Mouse (Mus musculus): Measurements from ENCODE around the gene Fkbp5.

Fkbp5 gene

GRCm38 (mm10) chr17:28530506-28530905, 13.2 kb upstream of the Fkbp5 start, which contains the start of gene Armc12:
Gene Armc12, plus strand, starts transcription at chr17:28530806.
- no peaks in the 10 kb centered on the region for H3K27me3 ChIP-seq (ENCODE audit: control insufficient read depth, insufficient read depth, low read length, poor library complexity, severe bottlenecking)
- no peak for DNase-seq (ENCODE audit: low read depth, low spot score)
- H3K36me3 ChIP-seq (ENCODE audit: control insufficient read depth, insufficient read depth, low read length, poor library complexity, severe bottlenecking) = no peaks in the 10 kb centered on the region

GRCm38 (mm10) chr17:28529116-28529515, 11.8 kb upstream of the Fkbp5 start:
- DNase-seq (ENCODE audit: low read depth, low spot score) = no peak
- Histone ChIP-seq H3K27me3 (ENCODE audit: control insufficient read depth, insufficient read depth, low read length, poor library complexity, severe bottlenecking) (no peaks in the 10 kb centered on the region), H3K36me3 (ENCODE audit: control insufficient read depth, insufficient read depth, low read length, poor library complexity, severe bottlenecking) (no peaks in the 10 kb centered on the region)

GRCm38 (mm10) chr17:28528043-28528351, 10.7 kb upstream of the Fkbp5 start:
- Histone ChIP-seq H3K36me3 (ENCODE audit: control insufficient read depth, insufficient read depth, low read length, poor library complexity, severe bottlenecking) (0 out of 2 replicates have a peak, but pooled peaks cover 1% of the 10 kb centered on the region), H3K27me3 (ENCODE audit: control insufficient read depth, insufficient read depth, low read length, poor library complexity, severe bottlenecking) (no peaks in the 10 kb centered on the region)
- DNase-seq (ENCODE audit: low read depth, low spot score) = peak; percentile 90

- H3K27me3 ChIP-seq (ENCODE audit: control insufficient read depth, insufficient read depth, low read length, poor library complexity, severe bottlenecking) = no peaks in the 10 kb centered on the region
- H3K36me3 ChIP-seq (ENCODE audit: control insufficient read depth, insufficient read depth, low read length, poor library complexity, severe bottlenecking) = 0 out of 2 replicates have a peak, but pooled peaks cover 1% of the 10 kb centered on the region
- DNase-seq (ENCODE audit: low read depth, low spot score) = no peak
Measured at GRCm38 (mm10) chr17:28527184-28528042, 10.1 kb upstream of the Fkbp5 start.

DNA sequence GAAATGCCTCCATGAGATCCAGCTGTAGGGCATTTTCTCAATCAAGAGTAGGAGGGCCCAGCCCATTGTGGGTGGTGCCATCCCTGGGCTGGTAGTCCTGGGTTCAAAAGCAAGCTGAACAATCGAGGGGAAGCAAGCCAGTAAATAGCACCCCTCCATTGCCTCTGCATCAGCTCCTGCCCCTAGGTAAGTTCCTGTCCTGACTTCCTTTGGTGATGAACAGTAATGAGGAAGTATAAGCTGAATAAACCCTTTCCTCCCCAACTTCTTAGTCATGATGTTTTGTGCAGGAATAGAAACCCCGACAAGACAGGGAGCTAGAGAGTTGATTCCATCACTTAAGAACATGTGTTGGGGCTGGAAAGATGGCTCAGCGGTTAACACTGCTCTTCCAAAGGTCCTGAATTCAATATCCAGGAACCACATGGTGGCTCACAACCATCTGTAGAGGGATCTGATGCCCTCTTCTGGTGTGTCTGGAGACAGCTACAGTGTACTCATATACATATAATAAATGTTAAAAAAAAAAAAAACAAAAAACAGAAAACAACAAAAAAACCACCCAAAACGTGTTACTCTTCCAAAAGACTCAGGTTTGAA, 7.6 kb upstream of the Fkbp5 start:
- peak; percentile 46 for DNase-seq (ENCODE audit: low read depth, low spot score)
- H3K27me3 ChIP-seq (ENCODE audit: control insufficient read depth, insufficient read depth, low read length, poor library complexity, severe bottlenecking) = no peaks in the 10 kb centered on the region
- 0 out of 2 replicates have a peak, but pooled peaks cover 1% of the 10 kb centered on the region for H3K36me3 ChIP-seq (ENCODE audit: control insufficient read depth, insufficient read depth, low read length, poor library complexity, severe bottlenecking)

- Histone ChIP-seq H3K27me3 (ENCODE audit: control insufficient read depth, insufficient read depth, low read length, poor library complexity, severe bottlenecking) (no peaks in the 10 kb centered on the region), H3K36me3 (ENCODE audit: control insufficient read depth, insufficient read depth, low read length, poor library complexity, severe bottlenecking) (0 out of 2 replicates have a peak, but pooled peaks cover 1% of the 10 kb centered on the region)
- peak; percentile 71 for DNase-seq (ENCODE audit: low read depth, low spot score)
Measured at GRCm38 (mm10) chr17:28524009-28524695, 6.8 kb upstream of the Fkbp5 start.

- DNase-seq (ENCODE audit: low read depth, low spot score) = peak; percentile 43
- Histone ChIP-seq H3K27me3 (ENCODE audit: control insufficient read depth, insufficient read depth, low read length, poor library complexity, severe bottlenecking) (no peaks in the 10 kb centered on the region), H3K36me3 (ENCODE audit: control insufficient read depth, insufficient read depth, low read length, poor library complexity, severe bottlenecking) (0 out of 2 replicates have a peak, but pooled peaks cover 1% of the 10 kb centered on the region)
Measured at GRCm38 (mm10) chr17:28523355-28524008, 6.2 kb upstream of the Fkbp5 start.

- Histone ChIP-seq H3K36me3 (ENCODE audit: control insufficient read depth, insufficient read depth, low read length, poor library complexity, severe bottlenecking) (0 out of 2 replicates have a peak, but pooled peaks cover 1% of the 10 kb centered on the region), H3K27me3 (ENCODE audit: control insufficient read depth, insufficient read depth, low read length, poor library complexity, severe bottlenecking) (no peaks in the 10 kb centered on the region)
- DNase-seq (ENCODE audit: low read depth, low spot score) = peak; percentile 96
Measured at GRCm38 (mm10) chr17:28522623-28523354, 5.5 kb upstream of the Fkbp5 start.

GRCm38 (mm10) chr17:28521920-28522319, 4.6 kb upstream of the Fkbp5 start:
- no peak for DNase-seq (ENCODE audit: low read depth, low spot score)
- Histone ChIP-seq H3K27me3 (ENCODE audit: control insufficient read depth, insufficient read depth, low read length, poor library complexity, severe bottlenecking) (no peaks in the 10 kb centered on the region), H3K36me3 (ENCODE audit: control insufficient read depth, insufficient read depth, low read length, poor library complexity, severe bottlenecking) (0 out of 2 replicates have a peak, but pooled peaks cover 1% of the 10 kb centered on the region)

- DNase-seq (ENCODE audit: low read depth, low spot score) = no peak
- Histone ChIP-seq H3K36me3 (ENCODE audit: control insufficient read depth, insufficient read depth, low read length, poor library complexity, severe bottlenecking) (0 out of 2 replicates have a peak, but pooled peaks cover 1% of the 10 kb centered on the region), H3K27me3 (ENCODE audit: control insufficient read depth, insufficient read depth, low read length, poor library complexity, severe bottlenecking) (no peaks in the 10 kb centered on the region)
Measured at GRCm38 (mm10) chr17:28521071-28521726, 3.9 kb upstream of the Fkbp5 start.

DNA sequence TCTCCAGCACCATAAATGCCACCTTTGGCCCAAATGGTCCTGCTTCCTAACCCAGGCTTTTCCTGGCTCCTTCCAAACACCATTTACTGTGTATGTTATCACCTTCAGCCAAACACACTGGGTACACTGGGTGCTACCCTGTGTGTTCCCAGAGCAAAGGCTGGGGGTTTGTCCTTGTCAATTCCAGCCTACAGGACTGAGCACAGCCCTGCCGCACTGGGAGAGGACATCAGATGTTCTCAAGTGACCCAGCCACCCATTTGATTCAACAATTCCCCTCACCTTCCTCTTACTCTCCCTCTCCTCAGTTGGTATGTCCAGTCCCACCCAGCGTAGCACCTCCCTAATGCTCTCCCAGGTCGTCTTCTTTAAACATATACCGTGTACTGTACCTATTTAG, 3.2 kb upstream of the Fkbp5 start:
- 0 out of 2 replicates have a peak, but pooled peaks cover 1% of the 10 kb centered on the region for H3K36me3 ChIP-seq (ENCODE audit: control insufficient read depth, insufficient read depth, low read length, poor library complexity, severe bottlenecking)
- no peak for DNase-seq (ENCODE audit: low read depth, low spot score)
- H3K27me3 ChIP-seq (ENCODE audit: control insufficient read depth, insufficient read depth, low read length, poor library complexity, severe bottlenecking) = no peaks in the 10 kb centered on the region

DNA sequence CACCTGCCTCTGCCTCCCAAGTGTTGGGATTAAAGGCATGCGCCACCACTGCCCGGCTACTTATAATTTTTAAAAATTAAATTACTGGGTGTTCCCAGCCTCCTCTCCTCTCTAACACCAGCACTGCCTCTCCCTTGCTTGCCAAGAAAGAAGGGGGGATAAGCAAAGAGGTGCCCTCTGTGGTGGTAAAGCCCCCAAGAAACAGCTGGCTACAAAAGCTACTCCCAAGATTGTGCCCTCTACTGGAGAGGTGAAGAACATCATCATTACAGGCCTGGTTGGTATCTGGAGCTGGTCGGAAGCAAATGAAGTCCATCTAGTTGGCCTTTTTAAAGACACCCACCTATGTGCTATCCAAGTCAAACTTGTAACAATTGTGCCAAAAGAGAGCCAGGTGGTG, 2.5 kb upstream of the Fkbp5 start:
- Histone ChIP-seq H3K27me3 (ENCODE audit: control insufficient read depth, insufficient read depth, low read length, poor library complexity, severe bottlenecking) (no peaks in the 10 kb centered on the region), H3K36me3 (ENCODE audit: control insufficient read depth, insufficient read depth, low read length, poor library complexity, severe bottlenecking) (0 out of 2 replicates have a peak, but pooled peaks cover 1% of the 10 kb centered on the region)
- peak; percentile 63 for DNase-seq (ENCODE audit: low read depth, low spot score)

- no peak for DNase-seq (ENCODE audit: low read depth, low spot score)
- no peaks in the 10 kb centered on the region for H3K27me3 ChIP-seq (ENCODE audit: control insufficient read depth, insufficient read depth, low read length, poor library complexity, severe bottlenecking)
Measured at GRCm38 (mm10) chr17:28518615-28519071, 1.3 kb upstream of the Fkbp5 start.

More at GRCm38 (mm10) chr17:28518615-28519071, 1.3 kb upstream of the Fkbp5 start:
- H3K36me3 ChIP-seq (ENCODE audit: control insufficient read depth, insufficient read depth, low read length, poor library complexity, severe bottlenecking) = 0 out of 2 replicates have a peak, but pooled peaks cover 1% of the 10 kb centered on the region
